Comparison of ENCODE assay signal across 29 mouse cellular contexts in the genomic region with DNA sequence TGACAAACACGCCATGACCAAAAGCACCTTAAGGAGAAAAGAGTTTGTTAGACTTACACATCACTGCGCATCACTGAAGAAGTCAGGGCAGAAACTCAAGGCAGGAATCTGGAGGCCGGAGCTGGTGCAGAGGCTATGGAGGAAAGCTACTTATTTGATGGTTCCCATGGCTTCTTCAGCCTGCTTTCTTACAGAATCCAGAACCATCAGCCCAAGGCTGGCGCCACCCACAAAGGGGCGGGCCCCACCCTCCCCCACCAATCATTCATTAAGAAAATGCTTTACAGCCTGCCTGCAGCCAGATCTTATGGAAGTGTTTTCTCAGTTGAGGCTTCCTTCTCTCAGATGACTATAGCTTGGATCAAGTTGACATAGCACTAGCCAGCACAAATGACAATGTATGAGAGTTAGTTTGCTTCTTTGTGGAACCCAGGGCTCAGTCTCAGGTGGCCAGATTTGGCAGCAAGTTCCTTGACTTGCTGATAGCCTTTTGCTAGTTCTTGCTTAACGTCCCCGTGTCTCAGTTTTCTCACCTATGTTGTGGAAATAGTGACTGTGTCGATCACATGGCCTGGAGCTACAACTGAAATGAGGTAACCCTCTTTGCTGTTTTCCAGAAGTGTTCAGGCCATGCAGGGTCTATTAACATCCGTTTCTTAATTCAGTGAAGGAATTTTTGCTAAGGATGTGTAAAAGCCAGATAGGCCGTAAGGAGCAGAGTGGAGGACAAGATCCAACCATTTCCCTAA. TPM values are rescaled to one million over a fixed set of nuclear protein-coding genes. Genes with fewer than 3 reads are reported as not detected.
A peak's percentile ranks its signal among the peaks of the same experiment; 100 is the strongest.
DNase-seq lines count a peak whose midpoint lies in the region; TF ChIP-seq lines count a peak whose summit lies in the region.
"Had no signal": no experiment of that assay in that cellular context is flagged by ENCODE, and none has a peak within 500 bp of the region (broad histone marks: within the 10 kb centered on the region; RNA-seq: fewer than 3 reads in every experiment).

No protein-coding gene starts in this region.

- DNase-seq in heart, adult 11 months: peak; percentile 64
- no peak for DNase-seq in heart, adult 2 months
- DNase-seq in ES-E14 (ENCODE audit: low read depth, low spot score): no peak
- no peak for DNase-seq in frontal cortex, postnatal 36 days (ENCODE audit: low spot score in 2 of 2)
- no peak for DNase-seq in Muller cell, postnatal 12 days (ENCODE audit: inconsistent ontology term)
- DNase-seq: adrenal gland, postnatal 14 days; cerebellum, adult 11-12 months; cerebellum, adult 8-10 months; cerebellum, postnatal 10 days; cerebellum, postnatal 36 days; embryo, embryonic 11 days; gastrocnemius, postnatal 10 days; gastrocnemius, postnatal 36 days; heart, postnatal 10 days; heart, postnatal 36 days; kidney, adult 18-20 months had no signal

- TF ChIP-seq EP300 in heart, adult 2 months (IDR thresholded peaks at IDR 0.05; ENCODE audit: insufficient read depth, low read depth, low read length): no peak

- H3K36me3 ChIP-seq in heart, adult 2 months (ENCODE audit: control insufficient read depth, insufficient read depth, low read length): no peaks in the 10 kb centered on the region
- H3K36me3 ChIP-seq in E14TG2a.4 (ENCODE audit: insufficient read depth, low read length) (no peaks in the 10 kb centered on the region), ES-E14 (ENCODE audit: control insufficient read depth, insufficient read depth, low read length, poor library complexity, severe bottlenecking) (no peaks in the 10 kb centered on the region)
- H3K36me3 ChIP-seq: embryonic facial prominence, embryonic 10.5 days; embryonic facial prominence, embryonic 13.5 days; forebrain, embryonic 12.5 days; forebrain, embryonic 15.5 days; G1E; heart, embryonic 12.5 days; heart, embryonic 15.5 days; hindbrain, embryonic 10.5 days; hindbrain, embryonic 13.5 days; intestine, embryonic 15.5 days had no signal

- in situ Hi-C loops in ES-E14 (cut with MboI; ENCODE audit: low sequenced_read_pairs in 2 of 2, unreplicated experiment in 2 of 2): no loop called here

- peaks cover 3% of the 10 kb centered on the region; the same call in 1 of the 2 replicates for H3K27me3 ChIP-seq in heart, adult 2 months (ENCODE audit: control insufficient read depth, insufficient read depth, low read length)
- peaks cover 9% of the 10 kb centered on the region for H3K27me3 ChIP-seq in E14TG2a.4 (ENCODE audit: insufficient read depth, low read length)
- H3K27me3 ChIP-seq: forebrain, embryonic 15.5 days had no signal

- no peaks in the 10 kb centered on the region for H3K79me2 ChIP-seq in heart, adult 2 months (replicated peaks; ENCODE audit: control insufficient read depth, insufficient read depth, low read length)

- H3K27ac ChIP-seq in heart, adult 2 months: no peak overlapping the region
- H3K27ac ChIP-seq in ES-E14 (ENCODE audit: insufficient read depth, low read depth, low read length, poor library complexity, severe bottlenecking): peak overlapping the region; percentile 96
- H3K27ac ChIP-seq: embryonic facial prominence, embryonic 10.5 days; embryonic facial prominence, embryonic 13.5 days; forebrain, embryonic 12.5 days; forebrain, embryonic 15.5 days; heart, embryonic 15.5 days; hindbrain, embryonic 10.5 days; hindbrain, embryonic 13.5 days; intestine, embryonic 15.5 days had no signal

- no peak for TF ChIP-seq POLR2A in heart, adult 2 months (IDR thresholded peaks at IDR 0.05; ENCODE audit: insufficient read depth, low read depth, low read length)

- H3K4me3 ChIP-seq in heart, adult 2 months: no peak overlapping the region
- H3K4me3 ChIP-seq in E14TG2a.4 (replicated peaks; ENCODE audit: low read length) (0 out of 2 replicates have a peak overlapping the region, but pooled peaks have one; percentile 4), ES-E14 (ENCODE audit: insufficient read depth in 1 of 2, low read depth in 1 of 2, low read length in 2 of 2, poor library complexity in 1 of 2, severe bottlenecking in 1 of 2) (no peak overlapping the region)
- H3K4me3 ChIP-seq: embryonic facial prominence, embryonic 10.5 days; embryonic facial prominence, embryonic 13.5 days; erythroblast, embryonic 14.5 days; forebrain, embryonic 12.5 days; forebrain, embryonic 15.5 days; heart, embryonic 12.5 days; heart, embryonic 15.5 days; hindbrain, embryonic 10.5 days; hindbrain, embryonic 13.5 days; intestine, embryonic 15.5 days had no signal

- no peaks in the 10 kb centered on the region for H3K4me1 ChIP-seq in heart, adult 2 months (ENCODE audit: control insufficient read depth, insufficient read depth, low read length)
- peaks cover 40% of the 10 kb centered on the region for H3K4me1 ChIP-seq in E14TG2a.4 (replicated peaks; ENCODE audit: low read depth, low read length)
- H3K4me1 ChIP-seq in ES-E14 (ENCODE audit: control insufficient read depth in 2 of 2, insufficient read depth in 2 of 2, low read length in 2 of 2, poor library complexity in 1 of 2): peaks cover 3 to 14% of the 10 kb centered on the region in 2 experiments
- H3K4me1 ChIP-seq: embryonic facial prominence, embryonic 13.5 days; heart, embryonic 15.5 days; intestine, embryonic 15.5 days had no signal

- no peak overlapping the region for H3K9ac ChIP-seq in heart, adult 2 months (ENCODE audit: low read depth, low read length)
- peak overlapping the region; percentile 18; the same call in 1 of the 2 replicates for H3K9ac ChIP-seq in ES-E14 (ENCODE audit: insufficient read depth, low read depth, low read length, poor library complexity, severe bottlenecking)
- H3K9ac ChIP-seq: embryonic facial prominence, embryonic 13.5 days; forebrain, embryonic 12.5 days; forebrain, embryonic 15.5 days; heart, embryonic 12.5 days; heart, embryonic 15.5 days; hindbrain, embryonic 13.5 days; intestine, embryonic 15.5 days had no signal

- WGBS in heart, adult 2 months: 72% methylated on average over 10 of the region's 10 CpGs

- H3K9me3 ChIP-seq in E14TG2a.4 (ENCODE audit: low read length) (peaks cover 39% of the 10 kb centered on the region), ES-E14 (ENCODE audit: control insufficient read depth, insufficient read depth, low read depth, low read length) (no peaks in the 10 kb centered on the region)
- H3K9me3 ChIP-seq: embryonic facial prominence, embryonic 10.5 days; embryonic facial prominence, embryonic 13.5 days; forebrain, embryonic 12.5 days; forebrain, embryonic 15.5 days; heart, embryonic 12.5 days; heart, embryonic 15.5 days; hindbrain, embryonic 10.5 days; hindbrain, embryonic 13.5 days; intestine, embryonic 15.5 days had no signal

- no peak for TF ChIP-seq CTCF in heart, adult 2 months (IDR thresholded peaks at IDR 0.05)
- no peak for TF ChIP-seq CTCF in E14TG2a.4 (conservative IDR thresholded peaks at IDR 0.05; ENCODE audit: low read length)

- intact Hi-C loops in heart, adult 2 months (cut with DNase I): no loop called here

TF ChIP-seq in ES-E14, 5 proteins besides CTCF, POLR2A, EP300 and RAD21:
- TF ChIP-seq HCFC1 (IDR thresholded peaks at IDR 0.05; ENCODE audit: borderline replicate concordance, insufficient read depth, low read length) (no peak), ZC3H11A (IDR thresholded peaks at IDR 0.05; ENCODE audit: borderline replicate concordance, low read depth, low read length) (no peak)

RNA-seq across cellular contexts. Expression of a gene that starts 32.9 kb away (rescaled TPM):
- total RNA-seq in heart, adult 2 months (2021): 1 to 10 TPM in 1 of 2 experiments, under 1 TPM in 1; 0.34 to 1.3 TPM
- 0.67 and 0.74 TPM in 2 replicates for polyA plus RNA-seq in heart, adult 2 months (2012; rRNA removed)
- total RNA-seq in ES-E14 (2012; rRNA removed): 38.9 and 72.4 TPM in 2 replicates
- total RNA-seq: granulocyte monocyte progenitor cell, adult 5-6 weeks had no signal
- polyA plus RNA-seq: erythroblast, embryonic 14.5 days had no signal

Comparison
In these comparisons a context has a peak if more than half of its experiments do, and no peak if none do; other contexts are left out.
1. RNA of a gene that starts 32.9 kb away (total RNA-seq): 38.9 to 72.4 TPM in ES-E14; 0.34 to 1.3 TPM in heart, adult 2 months; every median in the first group is over 10 times any median in the second.